Mouse (Mus musculus) embryonic facial prominence, embryonic 14.5 days (tissue): ENCODE measurements around the gene Wnt8b. TPM values are rescaled to one million over a fixed set of nuclear protein-coding genes. Genes with fewer than 3 reads are reported as not detected.

ENCODE experiments used
- ATAC-seq: fragments of 200-750 bp; cut with Nextera tagmentation; 2 replicates; pipeline ENCODE4 v1.8.0; 2017; ENCODE audit warnings: low read depth, moderate number of reproducible peaks, moderate TSS enrichment
- DNase-seq: peaks from one replicate; pipeline ENCODE4 v3.0.0-alpha.2; 2015; ENCODE audit warnings: low spot score
- H3K27ac ChIP-seq: fragments of 300-500 bp; sonication (generic); replicated peaks from 2 replicates; pipeline ENCODE4 v1.5.1; 2014; ENCODE audit warnings: low read depth, mild to moderate bottlenecking, low read length, moderate library complexity
- H3K27me3 ChIP-seq: fragments of 300-500 bp; sonication (generic); replicated peaks from 2 replicates; pipeline ENCODE4 v1.6.1; 2014; ENCODE audit warnings: low read length; ENCODE audit not compliant: control insufficient read depth, insufficient read depth
- H3K36me3 ChIP-seq: fragments of 300-500 bp; sonication (generic); 2 replicates; pipeline ENCODE4 v1.6.1; 2014; ENCODE audit warnings: low read length, mixed read lengths; ENCODE audit not compliant: control insufficient read depth, insufficient read depth
- H3K4me1 ChIP-seq: fragments of 300-500 bp; sonication (generic); 2 replicates; pipeline ENCODE4 v1.6.1; 2014; ENCODE audit warnings: antibody characterized with exemption, low read length; ENCODE audit not compliant: control insufficient read depth, insufficient read depth
- H3K4me2 ChIP-seq: fragments of 300-500 bp; sonication (generic); 2 replicates; pipeline ENCODE4 v1.6.1; 2014; ENCODE audit warnings: low read depth, mild to moderate bottlenecking, low read length, moderate library complexity, mixed read lengths
- H3K4me3 ChIP-seq: fragments of 300-500 bp; sonication (generic); 2 replicates; pipeline ENCODE4 v1.5.1; 2014; ENCODE audit warnings: low read depth, mild to moderate bottlenecking, low read length
- H3K9ac ChIP-seq: fragments of 300-500 bp; sonication (generic); 2 replicates; pipeline ENCODE4 v1.6.1; 2014; ENCODE audit warnings: low read depth, mild to moderate bottlenecking, low read length, moderate library complexity, mixed read lengths
- H3K9me3 ChIP-seq: fragments of 300-500 bp; sonication (generic); 2 replicates; pipeline ENCODE4 v1.6.1; 2016; ENCODE audit warnings: low read length; ENCODE audit not compliant: control insufficient read depth
- WGBS: fragments of 180-500 bp; shearing (Covaris S2); extraction: QIAGEN DNeasy Blood & Tissue Kit; methylation state at CpG from one replicate; pipeline ENCODE4 v1.1.7; 2014; 5-methylcytosine and 5-hydroxymethylcytosine counted together
- polyA plus RNA-seq: library from polyadenylated mRNA; unstranded; fragments of >200 nt; fragmentation: Nextera tagmentation; extraction: Ambion mirVana; gene quantifications from 2 replicates; pipeline ENCODE4 v1.2.1, GENCODE M21; 2014

Wnt8b gene
- polyA plus RNA-seq, 1 experiment from 2014 or later, result 0.14 TPM

DNA sequence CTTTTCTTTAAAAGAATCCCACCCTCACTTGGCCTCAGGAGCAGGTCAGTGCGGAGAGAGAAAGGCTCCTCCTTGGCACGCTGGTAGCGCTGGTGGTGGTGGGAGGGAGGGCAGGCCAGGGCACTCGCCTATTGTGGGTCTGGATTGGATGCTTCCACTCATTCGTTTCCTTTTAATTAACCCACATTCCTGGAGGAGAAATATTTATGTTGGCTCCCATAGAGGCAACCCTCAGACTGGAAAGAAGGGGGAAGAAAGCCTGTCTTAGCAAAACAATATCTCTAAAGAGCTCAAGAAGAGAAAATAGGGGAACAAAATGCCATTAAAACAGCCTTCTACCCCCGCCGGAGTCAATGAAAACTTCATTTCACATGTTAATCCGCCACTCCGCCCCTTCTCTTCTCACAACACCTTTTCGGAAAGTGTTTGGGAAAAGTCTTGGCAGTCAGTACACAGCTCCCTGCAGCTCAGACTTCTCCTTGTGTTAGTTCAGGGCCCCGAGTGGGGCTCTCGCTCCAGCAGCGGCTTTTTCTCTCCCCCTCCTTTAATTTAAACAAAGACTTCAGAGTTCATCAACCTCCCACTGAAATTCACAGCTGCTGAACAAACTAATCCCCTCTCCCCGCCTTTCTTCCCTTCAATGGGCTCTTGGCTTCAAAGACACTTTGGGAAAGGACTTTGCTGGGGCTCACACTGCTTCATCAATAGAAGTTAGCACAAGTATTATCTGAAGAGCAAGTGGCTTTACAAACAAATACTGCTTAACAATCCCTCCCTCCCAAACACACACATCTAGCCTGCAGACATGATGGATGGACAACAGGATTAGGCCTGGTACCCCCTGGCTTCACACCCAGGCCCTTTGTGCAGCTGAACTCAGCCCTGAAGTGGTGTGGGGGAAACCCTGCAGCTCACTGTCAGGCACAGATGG is 21.5 kb downstream of the Wnt8b start:
- H3K4me2 ChIP-seq, result peak overlapping the region; percentile 3; the same call in 1 of the 2 replicates
- H3K9me3 ChIP-seq, result no peaks in the 10 kb centered on the region
- no peaks in the 10 kb centered on the region for H3K36me3 ChIP-seq
- H3K4me3 ChIP-seq, result no peak overlapping the region
- WGBS, result 11% methylated on average over 14 of the region's 14 CpGs
- H3K9ac ChIP-seq, result no peak overlapping the region
- DNase-seq (peak; percentile 59), ATAC-seq (peak; percentile 58; the same call in 1 of the 2 replicates)
- H3K27me3 ChIP-seq, result peaks cover 77% of the 10 kb centered on the region
- H3K27ac ChIP-seq, result no peak overlapping the region
- H3K4me1 ChIP-seq, result peaks cover 16% of the 10 kb centered on the region; the same call in 1 of the 2 replicates

DNA sequence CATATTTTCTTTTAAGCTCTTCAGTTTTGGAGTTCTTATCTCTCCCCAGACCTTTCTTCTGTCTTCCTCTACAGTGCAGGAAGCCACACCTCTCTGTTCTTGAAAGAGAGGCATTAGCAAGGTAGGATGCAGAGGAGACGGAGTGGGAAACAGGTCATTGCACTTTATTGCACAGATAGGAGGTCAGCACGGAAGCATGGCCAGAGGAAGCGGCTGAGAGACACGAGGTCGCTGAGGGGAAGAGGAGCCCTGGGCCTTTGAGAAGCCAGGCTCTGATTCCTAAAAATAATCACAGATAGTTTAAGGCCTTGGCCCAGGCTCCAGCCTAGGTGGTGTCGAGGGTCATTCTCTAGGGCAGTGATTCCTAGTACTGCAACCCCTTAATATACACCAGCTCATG is 22.5 kb downstream of the Wnt8b start:
- Histone ChIP-seq H3K36me3 (no peaks in the 10 kb centered on the region), H3K27me3 (peaks cover 68% of the 10 kb centered on the region), H3K9me3 (no peaks in the 10 kb centered on the region), H3K4me1 (peaks cover 16% of the 10 kb centered on the region; the same call in 1 of the 2 replicates), H3K4me2 (no peak overlapping the region), H3K4me3 (no peak overlapping the region), H3K27ac (no peak overlapping the region), H3K9ac (no peak overlapping the region)
- 45% methylated on average over 6 of the region's 6 CpGs for WGBS
- ATAC-seq, result no peak
- DNase-seq, result no peak

DNA sequence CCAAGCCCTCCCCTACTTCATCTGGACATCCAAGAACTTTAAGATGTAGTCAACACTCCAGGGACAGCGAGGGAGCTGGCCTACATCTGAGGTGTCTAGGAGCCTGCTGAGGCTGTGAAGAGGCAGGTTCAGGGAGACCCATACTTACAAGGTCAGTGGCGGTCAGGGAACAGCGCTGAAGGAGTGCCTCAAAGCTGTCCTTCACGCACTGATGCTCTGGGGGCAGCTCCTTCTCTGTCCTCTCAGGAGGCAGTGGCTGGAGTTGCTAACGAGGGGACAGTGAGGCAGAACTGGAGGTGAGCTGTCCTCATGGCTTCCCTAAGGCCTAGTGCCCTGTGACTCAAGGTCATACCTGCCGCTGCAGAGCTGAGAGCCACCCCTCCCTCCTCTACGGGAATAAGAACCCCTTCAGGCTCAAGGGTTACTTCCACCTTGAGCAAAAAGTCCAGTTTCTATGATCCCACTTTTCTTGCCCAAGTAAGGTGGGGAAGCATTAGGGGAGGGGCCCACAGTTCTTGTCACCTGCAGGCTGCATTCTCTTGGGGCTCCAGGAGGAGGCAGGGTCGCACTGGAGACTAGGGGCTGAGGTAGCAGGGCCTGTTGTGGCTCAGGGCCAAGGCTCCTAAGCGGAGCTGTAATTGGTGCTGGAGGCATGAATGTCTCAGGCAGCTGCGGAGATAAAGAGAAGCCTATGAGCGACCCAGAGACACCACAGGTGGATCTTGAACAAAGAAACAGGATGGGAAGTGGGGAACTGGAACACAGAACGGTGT is 24.9 kb downstream of the Wnt8b start:
- 53% methylated on average over 12 of the region's 12 CpGs for WGBS
- no peak overlapping the region for H3K4me3 ChIP-seq
- DNase-seq, result no peak

DNA sequence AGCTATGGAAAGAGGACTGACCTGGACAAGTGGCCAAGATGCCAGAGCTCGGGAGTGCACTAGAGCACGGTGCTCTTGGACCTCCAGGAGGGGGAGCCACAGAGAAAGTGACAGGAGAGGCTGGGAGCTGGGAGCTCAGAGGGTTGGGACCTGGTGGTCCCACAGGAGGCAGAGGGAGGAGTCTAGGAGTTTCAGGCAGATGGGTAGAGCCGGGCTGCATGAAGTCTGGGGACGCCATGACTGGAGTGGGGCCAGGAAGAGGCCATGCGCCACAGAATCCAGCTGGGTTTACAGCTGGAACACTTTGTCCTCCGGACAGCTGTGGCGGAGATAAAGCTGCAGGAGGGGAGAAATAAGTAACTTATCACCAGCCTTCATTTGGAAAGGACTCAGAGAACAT is 25.9 kb downstream of the Wnt8b start:
- Histone ChIP-seq H3K36me3 (no peaks in the 10 kb centered on the region), H3K9me3 (no peaks in the 10 kb centered on the region), H3K27ac (no peak overlapping the region), H3K4me2 (no peak overlapping the region), H3K9ac (no peak overlapping the region), H3K4me1 (0 out of 2 replicates have a peak, but pooled peaks cover 7% of the 10 kb centered on the region), H3K4me3 (no peak overlapping the region), H3K27me3 (peaks cover 34% of the 10 kb centered on the region)
- 31% methylated on average over 7 of the region's 7 CpGs for WGBS
- DNase-seq, result peak; percentile 54
- ATAC-seq, result no peak

More for the DNA sequence above, 24.9 kb downstream of the Wnt8b start:
- Histone ChIP-seq H3K36me3 (no peaks in the 10 kb centered on the region), H3K9me3 (no peaks in the 10 kb centered on the region), H3K4me1 (0 out of 2 replicates have a peak, but pooled peaks cover 7% of the 10 kb centered on the region), H3K27ac (no peak overlapping the region), H3K9ac (no peak overlapping the region), H3K27me3 (peaks cover 43% of the 10 kb centered on the region), H3K4me2 (no peak overlapping the region)
- ATAC-seq, result no peak

DNA sequence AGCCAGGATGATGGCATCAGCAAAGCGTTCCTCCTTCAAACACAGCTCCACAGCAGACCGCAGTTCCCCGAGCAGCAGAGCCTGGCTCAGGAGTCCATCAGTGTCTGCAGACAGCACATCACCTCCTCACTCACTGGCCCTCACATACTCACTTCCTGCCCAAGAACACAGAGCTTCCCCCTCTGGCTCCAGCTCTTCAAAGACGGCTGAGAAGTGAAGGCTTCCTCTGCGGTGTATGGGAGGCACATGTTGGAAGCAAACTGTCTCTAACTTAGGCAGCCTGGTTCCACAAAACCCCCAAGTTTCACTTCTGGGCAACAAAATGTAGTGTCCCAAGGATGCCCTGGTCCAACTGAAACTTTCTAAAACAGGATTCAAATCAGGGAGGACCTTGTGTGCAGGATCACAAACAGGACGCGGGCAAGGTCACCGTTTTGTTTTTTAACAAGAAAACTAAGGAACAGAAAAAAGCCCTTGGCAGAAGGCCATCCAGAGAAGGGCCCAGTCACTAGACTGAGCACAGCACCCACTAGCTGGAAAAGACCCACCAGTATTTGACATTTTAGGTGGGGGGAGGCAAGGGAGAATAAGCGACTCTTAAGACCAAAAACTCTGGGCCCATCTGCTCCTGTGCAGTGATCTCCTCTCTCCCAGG is 32.4 kb downstream of the Wnt8b start:
- H3K4me2 ChIP-seq, result no peak overlapping the region
- no peak overlapping the region for H3K4me3 ChIP-seq
- no peaks in the 10 kb centered on the region for H3K9me3 ChIP-seq
- no peak overlapping the region for H3K27ac ChIP-seq
- H3K36me3 ChIP-seq, result no peaks in the 10 kb centered on the region
- DNase-seq (no peak), ATAC-seq (no peak)
- WGBS, result 79% methylated on average over 9 of the region's 9 CpGs
- H3K27me3 ChIP-seq, result no peaks in the 10 kb centered on the region
- no peak overlapping the region for H3K9ac ChIP-seq
- no peaks in the 10 kb centered on the region for H3K4me1 ChIP-seq

DNA sequence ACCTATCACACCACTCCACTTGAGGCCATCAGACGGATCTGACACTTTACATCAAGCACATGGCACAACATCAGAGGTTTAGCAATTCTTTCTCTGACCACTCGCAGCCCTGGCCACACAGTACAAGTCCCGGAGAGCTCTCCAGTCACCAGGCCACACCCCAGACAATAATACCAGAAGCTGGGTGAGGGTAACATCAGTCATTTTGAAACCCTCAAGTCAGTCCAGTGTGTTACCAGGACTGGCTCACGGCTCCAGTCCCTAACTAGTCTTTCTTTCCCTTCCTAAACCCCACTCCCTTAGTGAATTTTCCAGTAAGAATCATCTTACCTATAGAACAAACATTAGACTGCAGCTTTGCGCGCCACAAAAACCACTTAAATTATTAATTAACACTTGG is 36.7 kb downstream of the Wnt8b start:
- ATAC-seq (no peak), DNase-seq (no peak)
- Histone ChIP-seq H3K36me3 (no peaks in the 10 kb centered on the region), H3K9ac (no peak overlapping the region), H3K27ac (no peak overlapping the region), H3K4me1 (no peaks in the 10 kb centered on the region), H3K4me2 (no peak overlapping the region), H3K4me3 (no peak overlapping the region), H3K27me3 (no peaks in the 10 kb centered on the region), H3K9me3 (no peaks in the 10 kb centered on the region)
- 79% methylated on average over 6 of the region's 6 CpGs for WGBS

GRCm38 (mm10) chr19:44535376-44535775 is 42.1 kb downstream of the Wnt8b start:
- no peak overlapping the region for H3K4me3 ChIP-seq
- no peaks in the 10 kb centered on the region for H3K36me3 ChIP-seq
- 32% methylated on average over 3 of the region's 3 CpGs for WGBS
- DNase-seq (no peak), ATAC-seq (no peak)
- H3K9me3 ChIP-seq, result no peaks in the 10 kb centered on the region
- no peaks in the 10 kb centered on the region for H3K27me3 ChIP-seq
- H3K4me1 ChIP-seq, result no peaks in the 10 kb centered on the region
- no peak overlapping the region for H3K27ac ChIP-seq
- no peak overlapping the region for H3K9ac ChIP-seq
- H3K4me2 ChIP-seq, result no peak overlapping the region

- no peak for DNase-seq
- ATAC-seq, result no peak
Measured at GRCm38 (mm10) chr19:44537416-44537815, 44.1 kb downstream of the Wnt8b start.

More at GRCm38 (mm10) chr19:44537416-44537815, 44.1 kb downstream of the Wnt8b start:
- H3K27ac ChIP-seq, result no peak overlapping the region
- no peak overlapping the region for H3K4me2 ChIP-seq
- no peak overlapping the region for H3K9ac ChIP-seq
- WGBS, result 73% methylated on average over 8 of the region's 8 CpGs
- no peaks in the 10 kb centered on the region for H3K4me1 ChIP-seq
- H3K9me3 ChIP-seq, result no peaks in the 10 kb centered on the region
- H3K4me3 ChIP-seq, result no peak overlapping the region
- H3K27me3 ChIP-seq, result no peaks in the 10 kb centered on the region
- H3K36me3 ChIP-seq, result no peaks in the 10 kb centered on the region
